Mouse (Mus musculus) hindbrain, embryonic 14.5 days (tissue): ENCODE results near the gene Tmco5. TPM values are rescaled to one million over a fixed set of nuclear protein-coding genes. Genes with fewer than 3 reads are reported as not detected.

Source experiments
- ATAC-seq: fragments of 200-750 bp; cut with Nextera tagmentation; 2 replicates; pipeline ENCODE4 v1.8.0; 2017; ENCODE audit warnings: moderate number of reproducible peaks, mild to moderate bottlenecking, moderate TSS enrichment, moderate library complexity; ENCODE audit not compliant: low FRiP score
- DNase-seq: peaks from one replicate; pipeline ENCODE4 v3.0.0-alpha.2; 2015; ENCODE audit warnings: low spot score
- H3K27ac ChIP-seq: fragments of 300-500 bp; sonication (generic); 2 replicates; pipeline ENCODE4 v1.5.1; 2014; ENCODE audit warnings: mild to moderate bottlenecking, moderate library complexity
- H3K27me3 ChIP-seq: fragments of 300-500 bp; sonication (generic); 2 replicates; pipeline ENCODE4 v1.6.1; 2014; ENCODE audit warnings: mild to moderate bottlenecking, low read length, mixed read lengths; ENCODE audit not compliant: control insufficient read depth, insufficient read depth
- H3K36me3 ChIP-seq: fragments of 300-500 bp; sonication (generic); replicated peaks from 2 replicates; pipeline ENCODE4 v1.6.1; 2014; ENCODE audit not compliant: control insufficient read depth, insufficient read depth
- H3K4me1 ChIP-seq: fragments of 300-500 bp; sonication (generic); replicated peaks from 2 replicates; pipeline ENCODE4 v1.6.1; 2014; ENCODE audit warnings: antibody characterized with exemption, low read length, mixed read lengths; ENCODE audit not compliant: control insufficient read depth, insufficient read depth
- H3K4me2 ChIP-seq: fragments of 300-500 bp; sonication (generic); replicated peaks from 2 replicates; pipeline ENCODE4 v1.6.1; 2014; ENCODE audit warnings: mild to moderate bottlenecking, moderate library complexity
- H3K4me3 ChIP-seq: fragments of 300-500 bp; sonication (generic); replicated peaks from 2 replicates; pipeline ENCODE4 v1.5.1; 2014; ENCODE audit warnings: mild to moderate bottlenecking, low read length
- H3K9ac ChIP-seq: fragments of 300-500 bp; sonication (generic); 2 replicates; pipeline ENCODE4 v1.6.1; 2014
- H3K9me3 ChIP-seq: fragments of 300-500 bp; sonication (generic); 2 replicates; pipeline ENCODE4 v1.6.1; 2016; ENCODE audit warnings: low read length; ENCODE audit not compliant: control insufficient read depth
- WGBS: fragments of 180-500 bp; shearing (Covaris S2); extraction: QIAGEN DNeasy Blood & Tissue Kit; methylation state at CpG from one replicate; pipeline ENCODE4 v1.1.7; 2014; 5-methylcytosine and 5-hydroxymethylcytosine counted together
- polyA plus RNA-seq: library from polyadenylated mRNA; unstranded; fragments of >200 nt; fragmentation: Nextera tagmentation; extraction: Ambion mirVana; gene quantifications from 2 replicates; pipeline ENCODE4 v1.2.1, GENCODE M21; 2014

Gene Tmco5
- polyA plus RNA-seq, 1 experiment from 2014 or later = not detected

- Histone ChIP-seq H3K4me1 (peaks cover 8% of the 10 kb centered on the region; the same call in 1 of the 2 replicates), H3K27ac (no peak overlapping the region), H3K9ac (no peak overlapping the region), H3K27me3 (no peaks in the 10 kb centered on the region), H3K4me3 (no peak overlapping the region), H3K4me2 (no peak overlapping the region), H3K36me3 (no peaks in the 10 kb centered on the region), H3K9me3 (no peaks in the 10 kb centered on the region)
- no peak for ATAC-seq
- no peak for DNase-seq
- WGBS = 86% methylated on average over 3 of the region's 3 CpGs
Measured at GRCm38 (mm10) chr2:116879730-116880129, 1.2 kb downstream of the Tmco5 start.

- Histone ChIP-seq H3K4me2 (peak overlapping the region; percentile 75), H3K9ac (peak overlapping the region; percentile 55; the same call in 1 of the 2 replicates), H3K36me3 (no peaks in the 10 kb centered on the region), H3K27me3 (no peaks in the 10 kb centered on the region), H3K4me1 (peaks cover 3% of the 10 kb centered on the region; the same call in 1 of the 2 replicates), H3K9me3 (no peaks in the 10 kb centered on the region), H3K4me3 (peak overlapping the region; percentile 26; the same call in 1 of the 2 replicates), H3K27ac (no peak overlapping the region)
- 35% methylated on average over 14 of the region's 14 CpGs for WGBS
- DNase-seq (no peak), ATAC-seq (0 out of 2 replicates have a peak, but pooled peaks have one; percentile 29)
Measured at GRCm38 (mm10) chr2:116893316-116893987, 15.0 kb downstream of the Tmco5 start.

DNA sequence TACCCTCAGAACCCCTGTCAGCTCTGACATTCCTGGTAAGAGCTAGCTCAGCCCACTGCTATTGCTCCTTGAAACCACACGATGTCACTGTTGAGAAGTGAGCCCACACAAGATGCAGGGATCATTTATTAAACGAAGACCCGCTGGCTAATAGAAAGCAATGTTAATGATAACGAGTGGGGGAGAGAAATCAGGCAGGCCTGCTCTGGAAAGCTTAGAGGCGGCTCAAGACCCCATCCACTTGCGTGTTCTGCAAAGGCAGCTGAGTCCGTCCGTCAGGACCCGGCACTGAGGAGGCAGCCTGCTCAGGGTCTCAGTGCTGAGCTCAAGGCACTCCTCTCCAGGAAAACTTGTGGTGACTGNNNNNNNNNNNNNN lies 15.5 kb downstream of the Tmco5 start:
- Histone ChIP-seq H3K9me3 (no peaks in the 10 kb centered on the region), H3K4me2 (peak overlapping the region; percentile 75), H3K27me3 (no peaks in the 10 kb centered on the region), H3K9ac (peak overlapping the region; percentile 55), H3K4me3 (peak overlapping the region; percentile 26), H3K27ac (no peak overlapping the region), H3K36me3 (no peaks in the 10 kb centered on the region), H3K4me1 (peaks cover 3% of the 10 kb centered on the region; the same call in 1 of the 2 replicates)
- ATAC-seq (peak; percentile 91), DNase-seq (peak; percentile 82)
- WGBS = under 1% methylated on average over 9 of the region's 9 CpGs

DNA sequence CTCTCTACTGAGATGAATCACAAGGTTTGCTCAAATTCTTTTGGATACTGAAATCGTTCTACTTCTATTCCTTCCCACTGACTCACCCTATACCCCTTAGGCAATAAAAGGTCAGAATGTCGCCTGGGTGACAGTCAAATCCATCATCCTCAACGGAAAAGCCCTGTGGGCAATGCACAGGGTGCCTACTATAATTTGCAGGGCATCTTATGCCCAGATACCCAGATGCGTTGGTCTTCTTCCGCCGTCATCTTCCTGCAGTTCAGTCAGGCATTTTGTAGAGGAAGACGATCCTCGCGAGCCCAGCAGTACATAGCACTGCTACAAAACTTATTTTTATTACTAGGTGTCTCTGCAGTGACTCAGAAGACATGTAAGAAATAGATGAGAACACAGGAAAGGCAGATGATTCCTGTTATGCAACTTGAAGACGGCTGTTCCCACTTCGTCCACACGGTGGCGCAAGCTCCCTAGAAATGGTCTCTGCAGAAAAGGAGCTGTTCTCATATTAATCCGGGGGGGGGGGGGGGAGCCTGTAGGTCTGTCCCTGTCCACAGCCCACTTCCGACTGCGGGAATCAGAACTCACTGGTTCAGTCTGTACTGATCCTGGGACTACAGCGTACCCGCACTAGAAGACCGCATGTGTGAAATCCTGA lies 21.3 kb downstream of the Tmco5 start:
- DNase-seq = peak; percentile 89
- Histone ChIP-seq H3K4me2 (peak overlapping the region; percentile 61), H3K36me3 (no peaks in the 10 kb centered on the region), H3K27me3 (no peaks in the 10 kb centered on the region), H3K9ac (peak overlapping the region; percentile 58), H3K9me3 (no peaks in the 10 kb centered on the region), H3K4me1 (no peaks in the 10 kb centered on the region), H3K4me3 (peak overlapping the region; percentile 29), H3K27ac (peak overlapping the region; percentile 15; the same call in 1 of the 2 replicates)
- ATAC-seq = peak; percentile 82
- WGBS = 16% methylated on average over 19 of the region's 19 CpGs

- Histone ChIP-seq H3K4me1 (no peaks in the 10 kb centered on the region), H3K27ac (peak overlapping the region; percentile 15; the same call in 1 of the 2 replicates), H3K9ac (peak overlapping the region; percentile 58), H3K36me3 (no peaks in the 10 kb centered on the region), H3K4me2 (peak overlapping the region; percentile 61), H3K4me3 (peak overlapping the region; percentile 29), H3K9me3 (no peaks in the 10 kb centered on the region), H3K27me3 (no peaks in the 10 kb centered on the region)
- 33% methylated on average over 10 of the region's 10 CpGs for WGBS
- DNase-seq (no peak), ATAC-seq (peak; percentile 73)
Measured at GRCm38 (mm10) chr2:116900273-116900843, 21.9 kb downstream of the Tmco5 start.

DNA sequence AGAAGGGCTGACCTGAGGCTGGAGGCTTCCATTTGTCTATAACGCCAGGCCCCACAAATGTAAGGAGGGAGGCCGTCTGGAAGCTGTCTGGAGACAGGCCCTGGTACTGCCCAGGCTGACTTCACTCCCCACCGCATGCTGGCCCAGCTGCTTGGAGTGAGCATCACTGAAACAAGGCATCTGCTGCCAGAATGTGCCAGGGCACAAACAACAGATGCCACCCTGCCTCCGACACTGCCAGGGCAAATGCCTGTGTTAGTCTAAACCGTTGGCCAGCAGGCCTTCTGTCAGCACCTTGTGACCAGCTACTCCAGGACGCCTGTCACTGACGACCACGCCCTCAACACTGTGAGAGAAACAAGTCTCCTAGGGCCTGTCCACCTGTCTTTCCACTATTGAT lies 29.8 kb downstream of the Tmco5 start:
- Histone ChIP-seq H3K4me3 (no peak overlapping the region), H3K9me3 (no peaks in the 10 kb centered on the region), H3K9ac (no peak overlapping the region), H3K36me3 (no peaks in the 10 kb centered on the region), H3K4me2 (no peak overlapping the region), H3K27ac (no peak overlapping the region), H3K27me3 (no peaks in the 10 kb centered on the region), H3K4me1 (no peaks in the 10 kb centered on the region)
- DNase-seq (no peak), ATAC-seq (0 out of 2 replicates have a peak, but pooled peaks have one; percentile 46)
- WGBS = 79% methylated on average over 8 of the region's 8 CpGs

- H3K27me3 ChIP-seq = no peaks in the 10 kb centered on the region
- no peak overlapping the region for H3K4me3 ChIP-seq
- ATAC-seq = no peak
- 72% methylated on average over 7 of the region's 7 CpGs for whole genome bisulfite sequencing
- no peak overlapping the region for H3K4me2 ChIP-seq
- H3K9ac ChIP-seq = no peak overlapping the region
- H3K4me1 ChIP-seq = no peaks in the 10 kb centered on the region
- DNase-seq = no peak
- no peak overlapping the region for H3K27ac ChIP-seq
- no peaks in the 10 kb centered on the region for H3K9me3 ChIP-seq
- no peaks in the 10 kb centered on the region for H3K36me3 ChIP-seq
Measured at GRCm38 (mm10) chr2:116912334-116913070, 34.0 kb downstream of the Tmco5 start.

DNA sequence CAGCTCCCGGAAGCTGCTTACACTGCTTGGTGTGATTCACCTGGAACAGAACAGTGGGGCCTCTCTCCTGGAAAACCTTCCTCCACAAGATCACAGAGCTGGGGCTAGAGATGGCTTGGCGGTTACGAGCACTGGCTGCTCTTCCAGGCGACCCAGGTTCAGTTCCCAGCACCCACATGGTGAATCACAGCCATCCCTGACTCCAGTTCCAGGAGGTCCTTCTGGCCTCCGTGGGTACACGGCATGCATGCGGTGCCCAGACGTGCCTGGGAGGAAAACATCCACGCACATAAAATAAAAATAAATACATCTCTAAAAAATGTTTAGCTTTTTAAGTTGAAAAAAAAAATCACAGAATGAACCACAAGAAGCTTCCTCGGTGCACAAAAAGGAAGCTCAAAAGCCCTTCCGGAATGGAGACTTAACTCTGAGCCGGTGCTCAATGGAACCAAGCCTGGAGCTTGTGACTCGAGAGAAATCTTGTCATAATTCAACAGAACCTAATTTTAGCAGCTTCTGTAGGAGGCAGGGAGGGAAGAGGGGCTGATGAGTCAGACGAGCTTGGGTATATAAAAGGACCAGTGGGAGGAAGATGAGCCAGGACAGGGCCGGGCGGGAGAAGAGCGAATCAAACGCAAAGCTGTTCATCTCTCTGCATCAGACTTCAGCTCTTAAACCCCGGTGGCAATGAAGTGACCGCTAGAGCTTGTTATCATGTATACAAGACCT lies 35.4 kb downstream of the Tmco5 start:
- no peaks in the 10 kb centered on the region for H3K36me3 ChIP-seq
- H3K9me3 ChIP-seq = no peaks in the 10 kb centered on the region
- ATAC-seq = no peak
- H3K27me3 ChIP-seq = no peaks in the 10 kb centered on the region
- no peak overlapping the region for H3K4me2 ChIP-seq
- no peak overlapping the region for H3K4me3 ChIP-seq
- DNase-seq = no peak
- H3K9ac ChIP-seq = no peak overlapping the region
- WGBS = 89% methylated on average over 20 of the region's 20 CpGs
- H3K27ac ChIP-seq = no peak overlapping the region
- H3K4me1 ChIP-seq = no peaks in the 10 kb centered on the region
